Mouse (Mus musculus): Measurements from ENCODE around the gene Ulk1.

GRCm38 (mm10) chr5:110808821-110809666, 853 bp downstream of the Ulk1 start:
- TF ChIP-seq CTCF (IDR thresholded peaks at IDR 0.05; ENCODE audit: low read depth): no peak
- TF ChIP-seq EP300 (IDR thresholded peaks at IDR 0.05; ENCODE audit: low read depth): no peak
